Mouse (Mus musculus) heart, postnatal 0 days (tissue): ENCODE results near the gene Babam1. TPM values are rescaled to one million over a fixed set of nuclear protein-coding genes. Genes with fewer than 3 reads are reported as not detected.

Source experiments
- ATAC-seq: fragments of 200-750 bp; cut with Nextera tagmentation; 2 replicates; pipeline ENCODE4 v1.8.0; 2017; ENCODE audit warnings: low read depth, moderate number of reproducible peaks, moderate library complexity; ENCODE audit not compliant: insufficient read depth
- DNase-seq: peaks from one replicate; pipeline ENCODE4 v3.0.0-alpha.2; 2016; ENCODE audit warnings: low spot score
- H3K27ac ChIP-seq: fragments of 300-500 bp; sonication (generic); 2 replicates; pipeline ENCODE4 v1.5.1; 2014; ENCODE audit warnings: low read depth, mild to moderate bottlenecking
- H3K27me3 ChIP-seq: fragments of 300-500 bp; sonication (generic); 2 replicates; pipeline ENCODE4 v1.6.1; 2014; ENCODE audit warnings: low read length, mixed read lengths; ENCODE audit not compliant: control insufficient read depth, insufficient read depth
- H3K36me3 ChIP-seq: fragments of 300-500 bp; sonication (generic); replicated peaks from 2 replicates; pipeline ENCODE4 v1.6.1; 2014; ENCODE audit warnings: low read length, mixed read lengths; ENCODE audit not compliant: control insufficient read depth, insufficient read depth
- H3K4me1 ChIP-seq: fragments of 300-500 bp; sonication (generic); 2 replicates; pipeline ENCODE4 v1.6.1; 2014; ENCODE audit warnings: antibody characterized with exemption; ENCODE audit not compliant: control insufficient read depth, insufficient read depth
- H3K4me2 ChIP-seq: fragments of 300-500 bp; sonication (generic); 2 replicates; pipeline ENCODE4 v1.6.1; 2014; ENCODE audit warnings: low read depth, mild to moderate bottlenecking, low read length, moderate library complexity
- H3K4me3 ChIP-seq: fragments of 300-500 bp; sonication (generic); 2 replicates; pipeline ENCODE4 v1.5.1; 2014; ENCODE audit warnings: low read depth, low read length
- H3K9ac ChIP-seq: fragments of 300-500 bp; sonication (generic); replicated peaks from 2 replicates; pipeline ENCODE4 v1.6.1; 2014; ENCODE audit warnings: low read depth, low read length, mixed read lengths
- H3K9me3 ChIP-seq: fragments of 300-500 bp; sonication (generic); replicated peaks from 2 replicates; pipeline ENCODE4 v1.6.1; 2016; ENCODE audit warnings: low read length; ENCODE audit not compliant: control insufficient read depth
- CTCF ChIP-seq: IDR thresholded peaks from 2 replicates; pipeline ENCODE4 v1.5.1; 2016; ENCODE audit warnings: antibody characterized with exemption, control low read depth, low read depth
- EP300 ChIP-seq: IDR thresholded peaks from 2 replicates; pipeline ENCODE4 v1.6.1; 2016; ENCODE audit warnings: antibody characterized with exemption, low read depth
- WGBS: fragments of 180-500 bp; shearing (Covaris S2); extraction: QIAGEN DNeasy Blood & Tissue Kit; methylation state at CpG from one replicate; pipeline ENCODE4 v1.1.7; 2014; 5-methylcytosine and 5-hydroxymethylcytosine counted together
- polyA plus RNA-seq: library from polyadenylated mRNA; unstranded; fragments of >200 nt; fragmentation: Nextera tagmentation; extraction: Ambion mirVana; gene quantifications from 2 replicates; pipeline ENCODE4 v1.2.1, GENCODE M21; 2015
- total RNA-seq: library from RNA; depleted of rRNA; stranded (reverse); fragments of >200 nt; gene quantifications from 2 replicates; pipeline ENCODE4 v1.2.3, GENCODE M21; 2014; ENCODE audit warnings: low replicate concordance

The Babam1 gene
- total and polyA plus RNA-seq, 2 experiments from 2014 or later = 60.2 to 99.2 TPM

DNA sequence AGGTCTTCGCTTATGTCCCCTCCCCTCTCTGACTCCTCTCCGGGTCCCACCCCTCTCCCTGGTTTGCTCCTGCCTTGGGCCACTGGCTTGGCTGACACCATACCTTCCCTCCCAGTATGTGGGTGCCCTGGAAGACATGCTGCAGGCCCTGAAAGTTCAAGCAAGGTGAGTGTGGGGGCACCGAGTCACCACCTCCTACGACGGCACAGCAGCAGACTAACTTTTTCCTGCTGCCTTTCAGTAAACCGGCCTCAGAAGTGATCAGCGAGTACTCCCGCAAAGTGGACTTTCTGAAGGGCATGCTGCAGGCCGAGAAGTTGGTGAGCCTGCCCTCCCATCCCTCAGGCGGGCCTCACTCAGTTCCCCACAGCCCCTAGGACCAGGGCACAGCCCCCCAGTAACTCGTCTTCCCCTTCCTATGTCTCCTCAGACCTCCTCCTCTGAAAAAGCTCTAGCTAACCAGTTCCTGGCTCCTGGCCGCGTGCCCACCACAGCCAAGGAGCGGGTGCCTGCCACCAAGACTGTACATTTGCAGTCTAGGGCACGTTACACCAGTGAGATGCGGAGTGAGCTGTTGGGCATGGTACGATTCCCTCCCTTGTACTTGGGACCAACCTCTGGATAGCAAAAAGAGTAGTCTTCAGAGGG lies 29.0 kb upstream of the Babam1 start:
- WGBS = 35% methylated on average over 17 of the region's 17 CpGs

DNA sequence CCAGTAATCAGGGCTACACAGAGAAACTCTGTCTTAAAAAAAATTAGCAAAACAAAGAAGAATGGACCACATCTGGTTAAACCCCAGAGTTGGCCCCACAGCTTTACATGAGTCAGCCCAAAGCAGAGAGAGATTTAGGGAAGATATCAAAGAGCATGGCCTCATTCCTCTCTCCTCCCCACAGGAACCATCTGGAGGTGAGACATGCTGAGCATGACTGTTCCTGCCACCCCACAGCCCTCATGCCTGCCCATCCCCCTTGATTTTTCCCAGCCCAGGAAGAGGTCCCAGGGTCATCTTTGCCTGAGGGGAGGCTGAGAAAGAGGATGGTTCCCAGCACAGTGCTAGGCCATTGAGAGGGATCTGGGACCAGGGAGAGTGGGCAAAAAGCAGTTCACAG lies 28.3 kb upstream of the Babam1 start:
- DNase-seq (no peak), ATAC-seq (no peak)
- Histone ChIP-seq H3K4me3 (no peak overlapping the region), H3K4me1 (peaks cover 21% of the 10 kb centered on the region), H3K27ac (peak overlapping the region; percentile 85; the same call in 1 of the 2 replicates), H3K4me2 (no peak overlapping the region), H3K9me3 (no peaks in the 10 kb centered on the region), H3K36me3 (peaks cover 20% of the 10 kb centered on the region), H3K9ac (no peak overlapping the region), H3K27me3 (no peaks in the 10 kb centered on the region)
- TF ChIP-seq EP300 (no peak), CTCF (no peak)

More for the DNA sequence above, 29.0 kb upstream of the Babam1 start:
- H3K27me3 ChIP-seq = no peaks in the 10 kb centered on the region
- H3K4me1 ChIP-seq = peaks cover 21% of the 10 kb centered on the region
- H3K9ac ChIP-seq = peak overlapping the region; percentile 59
- H3K36me3 ChIP-seq = peaks cover 16% of the 10 kb centered on the region
- H3K4me3 ChIP-seq = peak overlapping the region; percentile 67
- H3K27ac ChIP-seq = peak overlapping the region; percentile 85
- peak overlapping the region; percentile 80 for H3K4me2 ChIP-seq
- no peak for DNase-seq
- TF ChIP-seq EP300 (no peak), CTCF (no peak)
- no peaks in the 10 kb centered on the region for H3K9me3 ChIP-seq
- no peak for ATAC-seq

DNA sequence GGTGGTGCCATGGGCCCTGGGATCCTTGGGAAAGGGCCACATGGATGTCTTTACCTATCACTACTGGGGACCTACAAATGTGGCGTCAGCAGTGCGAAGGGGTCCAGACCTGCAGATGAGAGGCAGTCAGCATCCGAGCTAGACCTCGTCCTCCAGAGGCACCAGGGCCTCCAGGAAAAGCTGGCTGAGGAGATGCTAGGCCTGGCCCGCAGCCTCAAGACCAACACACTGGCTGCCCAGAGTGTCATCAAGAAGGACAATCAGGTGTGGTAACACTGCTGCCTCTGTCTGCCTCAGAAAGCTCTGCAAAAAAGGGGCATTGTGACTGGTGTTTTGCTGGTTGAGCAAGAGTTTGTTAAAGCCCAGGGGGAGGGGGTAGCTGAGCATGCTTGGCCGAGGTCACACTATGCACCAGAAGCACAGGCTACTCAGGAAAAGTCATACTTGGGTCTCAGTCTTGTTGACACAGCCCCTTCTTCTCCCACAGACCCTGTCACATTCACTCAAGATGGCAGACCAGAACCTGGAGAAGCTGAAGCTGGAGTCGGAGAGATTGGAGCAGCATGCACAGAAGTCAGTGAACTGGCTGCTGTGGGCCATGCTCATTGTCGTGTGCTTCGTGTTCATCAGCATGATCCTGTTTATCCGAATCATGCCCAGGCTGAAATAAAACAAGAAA lies 27.5 kb upstream of the Babam1 start:
- DNase-seq (no peak), ATAC-seq (no peak)
- no peaks in the 10 kb centered on the region for H3K27me3 ChIP-seq
- H3K36me3 ChIP-seq = peaks cover 29% of the 10 kb centered on the region
- H3K4me1 ChIP-seq = peaks cover 21% of the 10 kb centered on the region
- TF ChIP-seq CTCF = no peak
- no peak for TF ChIP-seq EP300
- no peaks in the 10 kb centered on the region for H3K9me3 ChIP-seq
- H3K4me2 ChIP-seq = no peak overlapping the region
- WGBS = 91% methylated on average over 10 of the region's 10 CpGs
- peak overlapping the region; percentile 50 for H3K27ac ChIP-seq
- H3K9ac ChIP-seq = no peak overlapping the region
- H3K4me3 ChIP-seq = no peak overlapping the region

DNA sequence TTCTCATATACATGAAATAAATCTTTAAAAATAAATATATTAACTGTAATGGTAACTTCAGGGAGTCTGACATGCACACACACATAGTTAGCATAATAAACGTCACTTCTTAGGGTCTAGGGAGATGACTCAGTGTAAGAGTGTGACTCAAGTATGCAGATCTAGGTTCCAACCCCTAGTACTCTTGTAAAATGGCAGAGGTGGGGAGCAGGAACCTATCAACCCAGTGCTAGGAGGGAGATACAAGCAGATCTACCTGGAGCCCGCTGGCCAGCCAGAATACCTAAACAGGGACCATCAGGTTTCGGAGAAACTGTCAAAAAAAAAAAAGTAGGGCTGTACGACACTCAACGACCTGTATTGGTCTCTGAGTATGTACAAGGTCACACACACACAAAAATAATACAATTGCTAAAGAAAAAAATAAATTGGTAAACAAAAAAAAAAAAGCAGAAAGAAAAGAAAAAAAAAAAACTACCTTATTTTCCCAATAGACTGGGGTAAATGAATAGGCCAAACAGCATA lies 25.9 kb upstream of the Babam1 start:
- no peaks in the 10 kb centered on the region for H3K9me3 ChIP-seq
- peaks cover 45% of the 10 kb centered on the region for H3K36me3 ChIP-seq
- no peak for DNase-seq
- peak overlapping the region; percentile 61 for H3K9ac ChIP-seq
- peak overlapping the region; percentile 92 for H3K27ac ChIP-seq
- WGBS = 18% methylated on average over 5 of the region's 5 CpGs
- H3K4me3 ChIP-seq = peak overlapping the region; percentile 88
- peaks cover 24% of the 10 kb centered on the region for H3K4me1 ChIP-seq
- TF ChIP-seq CTCF (no peak), EP300 (no peak)
- no peaks in the 10 kb centered on the region for H3K27me3 ChIP-seq
- H3K4me2 ChIP-seq = peak overlapping the region; percentile 60
- no peak for ATAC-seq

DNA sequence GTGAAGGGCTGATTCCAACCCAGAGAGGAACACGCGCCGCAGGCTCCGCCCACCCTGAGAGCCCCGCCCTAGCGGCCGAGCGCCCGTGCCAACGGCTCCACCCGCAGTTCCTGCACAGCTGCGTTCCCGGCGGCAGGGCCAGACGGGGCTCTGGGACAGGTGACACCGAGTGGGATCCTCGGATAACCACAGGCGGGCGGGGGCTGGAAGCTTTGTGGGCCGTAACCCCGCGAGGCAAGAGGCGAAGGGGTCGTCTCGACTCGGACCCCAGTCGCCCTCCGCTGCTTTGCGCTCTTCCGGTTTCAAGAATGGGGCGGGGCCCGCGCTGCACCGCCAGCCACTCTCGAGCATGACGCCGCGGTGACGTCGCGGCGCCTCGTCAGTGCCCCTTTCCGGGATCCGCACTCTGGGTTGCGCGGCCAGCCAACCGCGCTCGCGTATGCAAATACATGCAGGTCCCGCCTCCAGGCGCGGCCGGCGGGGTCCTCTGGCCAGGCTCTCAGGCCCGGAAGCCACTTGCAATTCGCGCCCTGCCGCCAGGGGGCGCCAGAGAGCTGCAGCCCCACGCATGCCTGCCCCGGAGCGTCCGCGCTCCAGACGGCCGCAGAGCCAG lies 25.3 kb upstream of the Babam1 start, which contains the start of gene Ocel1:
Gene Ocel1 (plus strand): TSS at position 63 of the 613 bp plus-strand sequence.
- H3K36me3 ChIP-seq = peaks cover 46% of the 10 kb centered on the region
- H3K9me3 ChIP-seq = no peaks in the 10 kb centered on the region
- TF ChIP-seq EP300 (peak; percentile 83; the same call in 1 of the 2 replicates), CTCF (peak; percentile 82)
- DNase-seq = peak; percentile 97
- ATAC-seq = peak; percentile 86
- peak within 1 kb of the TSS; percentile 88 for H3K4me3 ChIP-seq
- peaks cover 29% of the 10 kb centered on the region for H3K4me1 ChIP-seq
- H3K27ac ChIP-seq = peak within 1 kb of the TSS; percentile 92
- no peaks in the 10 kb centered on the region for H3K27me3 ChIP-seq
- 1% methylated on average over 60 of the region's 68 CpGs for WGBS
- H3K4me2 ChIP-seq = peak within 1 kb of the TSS; percentile 60
- H3K9ac ChIP-seq = peak within 1 kb of the TSS; percentile 61
